Mouse (Mus musculus): ENCODE data around the gene Rfwd3. TPM values are rescaled to one million over a fixed set of nuclear protein-coding genes. Genes with fewer than 3 reads are reported as not detected.

The Rfwd3 gene
- 44.5 and 47.9 TPM in 2 replicates for polyA plus RNA-seq (2015; fragmentation: Nextera tagmentation; extraction: Ambion mirVana)

GRCm38 (mm10) chr8:111299821-111300568, at the start of gene Rfwd3:
TSS of gene Rfwd3 (minus strand) at chr8:111300222.

GRCm38 (mm10) chr8:111337890-111338347, 37.9 kb upstream of the Rfwd3 start, which contains the start of gene Mlkl:
TSS of gene Mlkl (minus strand) at chr8:111338177.

DNA sequence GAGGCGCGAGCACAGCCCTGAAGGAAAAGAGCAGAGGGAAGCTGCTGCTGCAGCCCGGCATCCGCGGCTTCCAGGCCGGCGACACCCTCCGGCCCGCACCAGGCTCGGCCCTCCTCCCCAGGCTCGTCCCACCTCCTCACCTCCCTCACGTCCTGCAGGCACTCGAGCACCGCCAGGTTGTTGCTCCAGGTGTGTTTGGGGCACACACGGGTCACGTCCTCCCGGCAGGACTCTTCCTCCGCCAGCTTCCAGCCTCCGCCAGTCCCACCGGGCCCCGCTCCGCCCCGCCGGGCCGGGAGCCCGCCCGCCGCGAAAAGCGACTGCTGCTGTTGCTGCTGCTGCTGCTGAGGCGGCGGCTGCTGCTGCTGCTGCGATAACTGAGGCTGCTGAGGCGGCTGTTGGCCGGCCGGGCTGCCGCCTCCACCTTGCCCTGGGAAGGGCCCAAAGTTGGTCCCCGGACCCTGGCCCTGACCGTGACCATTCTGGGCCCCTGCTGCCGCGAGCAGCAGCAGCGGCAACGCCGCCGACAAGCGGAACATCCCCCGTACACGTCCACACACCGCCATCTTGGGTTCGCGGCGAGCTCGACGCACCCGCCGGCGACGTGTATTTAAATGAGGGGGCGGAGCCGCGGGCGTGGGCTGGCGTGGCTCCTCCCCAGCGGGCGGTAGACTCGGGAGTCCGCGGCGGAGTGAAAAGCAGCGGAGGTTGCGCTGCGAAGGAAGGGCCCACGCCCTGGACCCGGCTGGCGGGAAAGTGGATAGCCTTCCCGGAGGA, 41.2 kb downstream of the Rfwd3 start, which contains the start of gene Glg1:
Gene Glg1 (minus strand): TSS at position 586 of the 777 bp plus-strand sequence.

Other genes with a start within 250 kb of the Rfwd3 start
- gene Exosc6, start 243.9 kb downstream of the Rfwd3 start, polyA plus RNA-seq (2015; fragmentation: Nextera tagmentation; extraction: Ambion mirVana), result 14.8 and 17.4 TPM in 2 replicates
- not detected in 2 replicates for gene Clec18a, start 207.8 kb downstream of the Rfwd3 start, polyA plus RNA-seq (2015; fragmentation: Nextera tagmentation; extraction: Ambion mirVana)
- gene Pdpr, start 205.6 kb downstream of the Rfwd3 start, polyA plus RNA-seq (2015; fragmentation: Nextera tagmentation; extraction: Ambion mirVana), result 4.2 and 5.5 TPM in 2 replicates
- gene Glg1, start 41.0 kb downstream of the Rfwd3 start, polyA plus RNA-seq (2015; fragmentation: Nextera tagmentation; extraction: Ambion mirVana), result 19.4 and 21.0 TPM in 2 replicates
- 6.9 and 9.3 TPM in 2 replicates for gene Mlkl, start 38.0 kb upstream of the Rfwd3 start, polyA plus RNA-seq (2015; fragmentation: Nextera tagmentation; extraction: Ambion mirVana)
- 0.10 and 0.13 TPM in 2 replicates for gene Fa2h, start 93.6 kb upstream of the Rfwd3 start, polyA plus RNA-seq (2015; fragmentation: Nextera tagmentation; extraction: Ambion mirVana)
- 3.1 and 3.2 TPM in 2 replicates for gene Wdr59, start 221.9 kb upstream of the Rfwd3 start, polyA plus RNA-seq (2015; fragmentation: Nextera tagmentation; extraction: Ambion mirVana)
- gene Znrf1, start 235.9 kb upstream of the Rfwd3 start, polyA plus RNA-seq (2015; fragmentation: Nextera tagmentation; extraction: Ambion mirVana), result 14.3 and 16.7 TPM in 2 replicates

Data from spleen, postnatal 0 days (tissue).